Mouse (Mus musculus) limb, embryonic 11.5 days (tissue): ENCODE data around the gene Kcnab2. TPM values are rescaled to one million over a fixed set of nuclear protein-coding genes. Genes with fewer than 3 reads are reported as not detected.

Experiments used
- ATAC-seq: fragments of 200-750 bp; cut with Nextera tagmentation; 2 replicates; pipeline ENCODE4 v1.8.0; 2017; ENCODE audit warnings: low read depth; ENCODE audit not compliant: insufficient number of reproducible peaks, low FRiP score, low TSS enrichment
- DNase-seq: peaks from one replicate; pipeline ENCODE4 v3.0.0-alpha.2; 2015; ENCODE audit warnings: low spot score
- H3K27ac ChIP-seq: fragments of 300-500 bp; sonication (generic); replicated peaks from 2 replicates; pipeline ENCODE4 v1.5.1; 2014; ENCODE audit warnings: low read depth, mild to moderate bottlenecking, low read length
- H3K27me3 ChIP-seq: fragments of 300-500 bp; sonication (generic); 2 replicates; pipeline ENCODE4 v1.6.1; 2014; ENCODE audit warnings: mild to moderate bottlenecking, low read length, mixed read lengths; ENCODE audit not compliant: control insufficient read depth, insufficient read depth
- H3K36me3 ChIP-seq: fragments of 300-500 bp; sonication (generic); 2 replicates; pipeline ENCODE4 v1.6.1; 2014; ENCODE audit warnings: mild to moderate bottlenecking, low read length, moderate library complexity, mixed read lengths; ENCODE audit not compliant: control insufficient read depth, insufficient read depth
- H3K4me1 ChIP-seq: fragments of 300-500 bp; sonication (generic); 2 replicates; pipeline ENCODE4 v1.6.1; 2014; ENCODE audit warnings: low read length, mixed read lengths; ENCODE audit not compliant: control insufficient read depth, insufficient read depth
- H3K4me2 ChIP-seq: fragments of 300-500 bp; sonication (generic); 2 replicates; pipeline ENCODE4 v1.6.1; 2014; ENCODE audit warnings: low read depth, mild to moderate bottlenecking, moderate library complexity; ENCODE audit not compliant: severe bottlenecking
- H3K4me3 ChIP-seq: fragments of 300-500 bp; sonication (generic); 2 replicates; pipeline ENCODE4 v1.5.1; 2014; ENCODE audit warnings: low read depth, low read length
- H3K9ac ChIP-seq: fragments of 300-500 bp; sonication (generic); 2 replicates; pipeline ENCODE4 v1.6.1; 2014; ENCODE audit warnings: mild to moderate bottlenecking, low read length
- H3K9me3 ChIP-seq: fragments of 300-500 bp; sonication (generic); 2 replicates; pipeline ENCODE4 v1.6.1; 2016; ENCODE audit warnings: low read length; ENCODE audit not compliant: control insufficient read depth
- WGBS: fragments of 180-500 bp; shearing (Covaris S2); extraction: QIAGEN DNeasy Blood & Tissue Kit; methylation state at CpG from one replicate; pipeline ENCODE4 v1.1.7; 2014; 5-methylcytosine and 5-hydroxymethylcytosine counted together
- polyA plus RNA-seq: library from polyadenylated mRNA; unstranded; fragments of >200 nt; fragmentation: Nextera tagmentation; extraction: Ambion mirVana; gene quantifications from 2 replicates; pipeline ENCODE4 v1.2.1, GENCODE M21; 2014

Gene Kcnab2
- polyA plus RNA-seq, 1 experiment from 2014 or later: 3.7 TPM

GRCm38 (mm10) chr4:152447731-152448665 is 29.7 kb downstream of the Kcnab2 start:
- no peaks in the 10 kb centered on the region for H3K9me3 ChIP-seq
- H3K36me3 ChIP-seq: no peaks in the 10 kb centered on the region
- no peak overlapping the region for H3K27ac ChIP-seq
- 83% methylated on average over 22 of the region's 22 CpGs for WGBS
- H3K4me3 ChIP-seq: no peak overlapping the region
- ATAC-seq (no peak), DNase-seq (no peak)
- no peak overlapping the region for H3K4me2 ChIP-seq
- no peaks in the 10 kb centered on the region for H3K27me3 ChIP-seq
- H3K9ac ChIP-seq: no peak overlapping the region
- no peaks in the 10 kb centered on the region for H3K4me1 ChIP-seq

GRCm38 (mm10) chr4:152446178-152446577 is 31.5 kb downstream of the Kcnab2 start:
- no peaks in the 10 kb centered on the region for H3K4me1 ChIP-seq
- H3K4me2 ChIP-seq: no peak overlapping the region
- no peaks in the 10 kb centered on the region for H3K27me3 ChIP-seq
- ATAC-seq (no peak), DNase-seq (no peak)
- no peak overlapping the region for H3K27ac ChIP-seq
- no peaks in the 10 kb centered on the region for H3K36me3 ChIP-seq
- no peak overlapping the region for H3K4me3 ChIP-seq
- whole genome bisulfite sequencing: 81% methylated on average over 10 of the region's 10 CpGs
- H3K9ac ChIP-seq: no peak overlapping the region
- H3K9me3 ChIP-seq: no peaks in the 10 kb centered on the region

- Histone ChIP-seq H3K9me3 (no peaks in the 10 kb centered on the region), H3K36me3 (no peaks in the 10 kb centered on the region), H3K4me1 (no peaks in the 10 kb centered on the region), H3K4me2 (no peak overlapping the region), H3K4me3 (no peak overlapping the region), H3K9ac (no peak overlapping the region), H3K27me3 (no peaks in the 10 kb centered on the region), H3K27ac (no peak overlapping the region)
- no peak for ATAC-seq
- 35% methylated on average over 9 of the region's 9 CpGs for WGBS
- no peak for DNase-seq
These were observed 36.1 kb downstream of the Kcnab2 start for GRCm38 (mm10) chr4:152441536-152441935.

- Histone ChIP-seq H3K4me3 (no peak overlapping the region), H3K4me2 (no peak overlapping the region), H3K4me1 (no peaks in the 10 kb centered on the region), H3K9ac (no peak overlapping the region), H3K27me3 (no peaks in the 10 kb centered on the region), H3K27ac (no peak overlapping the region), H3K36me3 (no peaks in the 10 kb centered on the region), H3K9me3 (no peaks in the 10 kb centered on the region)
- DNase-seq (no peak), ATAC-seq (no peak)
- 59% methylated on average over 9 of the region's 9 CpGs for WGBS
These were observed 36.8 kb downstream of the Kcnab2 start for GRCm38 (mm10) chr4:152440882-152441281.

GRCm38 (mm10) chr4:152435255-152435654 is 42.4 kb downstream of the Kcnab2 start:
- Histone ChIP-seq H3K4me3 (no peak overlapping the region), H3K4me2 (peak overlapping the region; percentile 33), H3K27ac (no peak overlapping the region), H3K9ac (no peak overlapping the region), H3K27me3 (no peaks in the 10 kb centered on the region), H3K36me3 (no peaks in the 10 kb centered on the region), H3K9me3 (no peaks in the 10 kb centered on the region), H3K4me1 (peaks cover 3% of the 10 kb centered on the region; the same call in 1 of the 2 replicates)
- DNase-seq (peak; percentile 87), ATAC-seq (0 out of 2 replicates have a peak, but pooled peaks have one; percentile 23)
- WGBS: 13% methylated on average over 10 of the region's 10 CpGs

GRCm38 (mm10) chr4:152434836-152435235 is 42.8 kb downstream of the Kcnab2 start:
- H3K27ac ChIP-seq: no peak overlapping the region
- H3K9me3 ChIP-seq: no peaks in the 10 kb centered on the region
- H3K9ac ChIP-seq: no peak overlapping the region
- peaks cover 3% of the 10 kb centered on the region; the same call in 1 of the 2 replicates for H3K4me1 ChIP-seq
- DNase-seq (peak; percentile 96), ATAC-seq (peak; percentile 62; the same call in 1 of the 2 replicates)
- H3K4me3 ChIP-seq: no peak overlapping the region
- peak overlapping the region; percentile 33 for H3K4me2 ChIP-seq
- H3K27me3 ChIP-seq: no peaks in the 10 kb centered on the region
- H3K36me3 ChIP-seq: no peaks in the 10 kb centered on the region
- 1% methylated on average over 9 of the region's 9 CpGs for WGBS

- H3K4me2 ChIP-seq: no peak overlapping the region
- H3K4me3 ChIP-seq: no peak overlapping the region
- H3K36me3 ChIP-seq: no peaks in the 10 kb centered on the region
- H3K9me3 ChIP-seq: no peaks in the 10 kb centered on the region
- H3K27me3 ChIP-seq: no peaks in the 10 kb centered on the region
- 53% methylated on average over 5 of the region's 5 CpGs for WGBS
- no peak for ATAC-seq
- H3K4me1 ChIP-seq: peaks cover 3% of the 10 kb centered on the region; the same call in 1 of the 2 replicates
- peak; percentile 41 for DNase-seq
- H3K27ac ChIP-seq: no peak overlapping the region
- no peak overlapping the region for H3K9ac ChIP-seq
These were observed 45.4 kb downstream of the Kcnab2 start for GRCm38 (mm10) chr4:152432308-152432707.

GRCm38 (mm10) chr4:152428259-152428658 is 49.4 kb downstream of the Kcnab2 start:
- 61% methylated on average over 8 of the region's 8 CpGs for WGBS
- no peak overlapping the region for H3K4me3 ChIP-seq
- H3K27ac ChIP-seq: no peak overlapping the region
- H3K9ac ChIP-seq: no peak overlapping the region
- no peak overlapping the region for H3K4me2 ChIP-seq
- ATAC-seq (no peak), DNase-seq (no peak)
- H3K36me3 ChIP-seq: no peaks in the 10 kb centered on the region
- H3K4me1 ChIP-seq: no peaks in the 10 kb centered on the region
- H3K27me3 ChIP-seq: no peaks in the 10 kb centered on the region
- no peaks in the 10 kb centered on the region for H3K9me3 ChIP-seq
